Mouse (Mus musculus) forebrain, embryonic 10.5 days (tissue): ENCODE data around the gene C130032M10Rik. TPM values are rescaled to one million over a fixed set of nuclear protein-coding genes. Genes with fewer than 3 reads are reported as not detected.
"Not testable (repeated sequence)": the region's sequence is repeated elsewhere in the genome, so short reads cannot be mapped to it uniquely, and the experiment has no call there.

Experiments used
- DNase-seq: peaks from one replicate; pipeline ENCODE4 v3.0.0-alpha.2; 2017; ENCODE audit warnings: low spot score; ENCODE audit errors: extremely low spot score
- H3K27ac ChIP-seq: fragments of 300-500 bp; sonication (generic); 2 replicates; pipeline ENCODE4 v1.5.1; 2016; ENCODE audit warnings: mild to moderate bottlenecking
- H3K27me3 ChIP-seq: fragments of 300-500 bp; sonication (generic); 2 replicates; pipeline ENCODE4 v1.6.1; 2016; ENCODE audit warnings: mild to moderate bottlenecking; ENCODE audit not compliant: poor library complexity, severe bottlenecking
- H3K36me3 ChIP-seq: fragments of 300-500 bp; sonication (generic); replicated peaks from 2 replicates; pipeline ENCODE4 v1.6.1; 2016; ENCODE audit warnings: mild to moderate bottlenecking, moderate library complexity
- H3K4me1 ChIP-seq: fragments of 300-500 bp; sonication (generic); 2 replicates; pipeline ENCODE4 v1.6.1; 2016
- H3K4me3 ChIP-seq: fragments of 300-500 bp; sonication (generic); 2 replicates; pipeline ENCODE4 v1.5.1; 2016; ENCODE audit warnings: mild to moderate bottlenecking, moderate library complexity
- H3K9me3 ChIP-seq: fragments of 300-500 bp; sonication (generic); 2 replicates; pipeline ENCODE4 v1.6.1; 2016; ENCODE audit warnings: mild to moderate bottlenecking, moderate library complexity
- WGBS: fragments of 180-500 bp; shearing (Covaris S2); methylation state at CpG from one replicate; pipeline ENCODE4 v1.1.7; 2016; 5-methylcytosine and 5-hydroxymethylcytosine counted together
- polyA plus RNA-seq: library from polyadenylated mRNA; unstranded; fragments of >200 nt; fragmentation: Nextera tagmentation; extraction: Ambion mirVana; gene quantifications from 2 replicates; pipeline ENCODE4 v1.2.1, GENCODE M21; 2016

The C130032M10Rik gene
- polyA plus RNA-seq, 1 experiment from 2014 or later, result 1.2 TPM

- Histone ChIP-seq H3K27me3 (no peaks in the 10 kb centered on the region), H3K9me3 (no peaks in the 10 kb centered on the region), H3K27ac (no peak overlapping the region), H3K36me3 (no peaks in the 10 kb centered on the region), H3K4me3 (no peak overlapping the region), H3K4me1 (peaks cover 10% of the 10 kb centered on the region; the same call in 1 of the 2 replicates)
- DNase-seq, result peak; percentile 71
- 18% methylated on average over 15 of the region's 15 CpGs for WGBS
Measured at GRCm38 (mm10) chr9:114499783-114500515, 15.5 kb upstream of the C130032M10Rik start.

GRCm38 (mm10) chr9:114501111-114501510 is 14.4 kb upstream of the C130032M10Rik start:
- no peaks in the 10 kb centered on the region for H3K9me3 ChIP-seq
- H3K27me3 ChIP-seq, result no peaks in the 10 kb centered on the region
- 94% methylated on average over 7 of the region's 7 CpGs for WGBS
- no peak overlapping the region for H3K4me3 ChIP-seq
- no peak for DNase-seq
- H3K4me1 ChIP-seq, result peaks cover 10% of the 10 kb centered on the region; the same call in 1 of the 2 replicates
- peaks cover 3% of the 10 kb centered on the region for H3K36me3 ChIP-seq
- 0 out of 2 replicates have a peak overlapping the region, but pooled peaks have one; percentile 26 for H3K27ac ChIP-seq

- DNase-seq, result no peak
- 97% methylated on average over 11 of the region's 11 CpGs for WGBS
- Histone ChIP-seq H3K27me3 (no peaks in the 10 kb centered on the region), H3K27ac (no peak overlapping the region), H3K9me3 (no peaks in the 10 kb centered on the region), H3K4me3 (no peak overlapping the region), H3K36me3 (peaks cover 11% of the 10 kb centered on the region), H3K4me1 (peaks cover 10% of the 10 kb centered on the region; the same call in 1 of the 2 replicates)
Measured at GRCm38 (mm10) chr9:114501913-114502312, 13.6 kb upstream of the C130032M10Rik start.

- no peak overlapping the region for H3K27ac ChIP-seq
- H3K27me3 ChIP-seq, result no peaks in the 10 kb centered on the region
- DNase-seq, result no peak
- no peak overlapping the region for H3K4me3 ChIP-seq
- H3K4me1 ChIP-seq, result peaks cover 10% of the 10 kb centered on the region; the same call in 1 of the 2 replicates
- 71% methylated on average over 15 of the region's 15 CpGs for WGBS
- peaks cover 21% of the 10 kb centered on the region for H3K36me3 ChIP-seq
- H3K9me3 ChIP-seq, result no peaks in the 10 kb centered on the region
Measured at GRCm38 (mm10) chr9:114502711-114503427, 12.6 kb upstream of the C130032M10Rik start.

GRCm38 (mm10) chr9:114504816-114505215 is 10.7 kb upstream of the C130032M10Rik start, which contains the start of gene Ccr4:
Gene Ccr4 (minus strand): TSS chr9:114504916.
- H3K36me3 ChIP-seq, result peaks cover 40% of the 10 kb centered on the region
- 91% methylated on average over 9 of the region's 9 CpGs for WGBS
- H3K4me1 ChIP-seq, result 0 out of 2 replicates have a peak, but pooled peaks cover 3% of the 10 kb centered on the region
- H3K9me3 ChIP-seq, result peaks cover 12% of the 10 kb centered on the region
- DNase-seq, result no peak
- no peak within 1 kb of the TSS for H3K4me3 ChIP-seq
- no peaks in the 10 kb centered on the region for H3K27me3 ChIP-seq
- H3K27ac ChIP-seq, result no peak within 1 kb of the TSS

GRCm38 (mm10) chr9:114506564-114506963 is 8.9 kb upstream of the C130032M10Rik start:
- Histone ChIP-seq H3K4me1 (no peaks in the 10 kb centered on the region), H3K36me3 (peaks cover 58% of the 10 kb centered on the region), H3K27me3 (no peaks in the 10 kb centered on the region), H3K27ac (no peak overlapping the region), H3K9me3 (peaks cover 27% of the 10 kb centered on the region), H3K4me3 (no peak overlapping the region)
- DNase-seq, result no peak
- WGBS, result 87% methylated on average over 4 of the region's 4 CpGs

- Histone ChIP-seq H3K4me1 (no peaks in the 10 kb centered on the region), H3K36me3 (peaks cover 66% of the 10 kb centered on the region), H3K27me3 (no peaks in the 10 kb centered on the region), H3K4me3 (no peak overlapping the region), H3K27ac (no peak overlapping the region), H3K9me3 (peaks cover 36% of the 10 kb centered on the region)
- no peak for DNase-seq
- 95% methylated on average over 9 of the region's 9 CpGs for WGBS
Measured at GRCm38 (mm10) chr9:114507421-114507820, 8.1 kb upstream of the C130032M10Rik start.

- no peaks in the 10 kb centered on the region for H3K27me3 ChIP-seq
- WGBS, result 94% methylated on average over 9 of the region's 9 CpGs
- no peak for DNase-seq
- peaks cover 60% of the 10 kb centered on the region for H3K9me3 ChIP-seq
- H3K4me3 ChIP-seq, result no peak overlapping the region
- peaks cover 90% of the 10 kb centered on the region for H3K36me3 ChIP-seq
- H3K4me1 ChIP-seq, result no peaks in the 10 kb centered on the region
- no peak overlapping the region for H3K27ac ChIP-seq
Measured at GRCm38 (mm10) chr9:114509785-114510184, 5.7 kb upstream of the C130032M10Rik start.

GRCm38 (mm10) chr9:114512831-114513230 is 2.7 kb upstream of the C130032M10Rik start:
- Histone ChIP-seq H3K27me3 (no peaks in the 10 kb centered on the region), H3K27ac (no peak overlapping the region), H3K36me3 (peaks cover 100% of the 10 kb centered on the region), H3K4me1 (no peaks in the 10 kb centered on the region), H3K4me3 (no peak overlapping the region), H3K9me3 (peaks cover 72% of the 10 kb centered on the region)
- WGBS, result 96% methylated on average over 21 of the region's 21 CpGs
- no peak for DNase-seq

GRCm38 (mm10) chr9:114517924-114518497 is 2.5 kb downstream of the C130032M10Rik start:
- 83% methylated on average over 13 of the region's 13 CpGs for WGBS

GRCm38 (mm10) chr9:114518812-114519477 is 3.4 kb downstream of the C130032M10Rik start:
- no peak overlapping the region for H3K27ac ChIP-seq
- no peaks in the 10 kb centered on the region for H3K27me3 ChIP-seq
- H3K9me3 ChIP-seq, result peaks cover 21% of the 10 kb centered on the region
- DNase-seq, result no peak
- H3K36me3 ChIP-seq, result peaks cover 70% of the 10 kb centered on the region
- 83% methylated on average over 9 of the region's 9 CpGs for WGBS
- H3K4me1 ChIP-seq, result peaks cover 18% of the 10 kb centered on the region
- no peak overlapping the region for H3K4me3 ChIP-seq

More at GRCm38 (mm10) chr9:114517924-114518497, 2.5 kb downstream of the C130032M10Rik start:
- Histone ChIP-seq H3K4me3 (no peak overlapping the region), H3K4me1 (peaks cover 13% of the 10 kb centered on the region; the same call in 1 of the 2 replicates), H3K27ac (no peak overlapping the region), H3K9me3 (peaks cover 30% of the 10 kb centered on the region), H3K27me3 (no peaks in the 10 kb centered on the region), H3K36me3 (peaks cover 70% of the 10 kb centered on the region)
- no peak for DNase-seq

- not testable (repeated sequence) for H3K9me3 ChIP-seq, H3K4me3 ChIP-seq, H3K27ac ChIP-seq, H3K27me3 ChIP-seq, DNase-seq
- Histone ChIP-seq H3K4me1 (peaks cover 32% of the 10 kb centered on the region), H3K36me3 (peaks cover 66% of the 10 kb centered on the region)
- WGBS, result 80% methylated on average over 4 of the region's 4 CpGs
Measured at GRCm38 (mm10) chr9:114520529-114520928, 5.0 kb downstream of the C130032M10Rik start.
